Mouse (Mus musculus) stomach, postnatal 0 days (tissue): ENCODE measurements at regions not wholly inside any gene's neighbourhood (a gene's known extent, or its start where the extent isn't known, plus 50 kb on each side); places are given as distances from the start of the nearest gene placed in this dataset.

Experiments
- ATAC-seq: fragments of 200-750 bp; cut with Nextera tagmentation; 2 replicates; pipeline ENCODE4 v1.8.0; 2017; ENCODE audit not compliant: low FRiP score, low TSS enrichment
- DNase-seq: peaks from one replicate; pipeline ENCODE4 v3.0.0-alpha.2; 2016; ENCODE audit warnings: low spot score
- H3K27ac ChIP-seq: fragments of 300-500 bp; sonication (generic); replicated peaks from 2 replicates; pipeline ENCODE4 v1.5.1; 2014; ENCODE audit warnings: mild to moderate bottlenecking, control low read depth
- H3K27me3 ChIP-seq: fragments of 300-500 bp; sonication (generic); 2 replicates; pipeline ENCODE4 v1.6.1; 2014; ENCODE audit warnings: low read length; ENCODE audit not compliant: control insufficient read depth, insufficient read depth
- H3K36me3 ChIP-seq: fragments of 300-500 bp; sonication (generic); 2 replicates; pipeline ENCODE4 v1.6.1; 2014; ENCODE audit warnings: low read length, mixed read lengths; ENCODE audit not compliant: control insufficient read depth, insufficient read depth
- H3K4me1 ChIP-seq: fragments of 300-500 bp; sonication (generic); replicated peaks from 2 replicates; pipeline ENCODE4 v1.6.1; 2014; ENCODE audit warnings: antibody characterized with exemption; ENCODE audit not compliant: control insufficient read depth, insufficient read depth
- H3K4me2 ChIP-seq: fragments of 300-500 bp; sonication (generic); replicated peaks from 2 replicates; pipeline ENCODE4 v1.6.1; 2014; ENCODE audit warnings: low read depth, mild to moderate bottlenecking, control low read depth, moderate library complexity
- H3K4me3 ChIP-seq: fragments of 300-500 bp; sonication (generic); 2 replicates; pipeline ENCODE4 v1.5.1; 2014; ENCODE audit warnings: low read depth, low read length, control low read depth
- H3K9ac ChIP-seq: fragments of 300-500 bp; sonication (generic); 2 replicates; pipeline ENCODE4 v1.6.1; 2014; ENCODE audit warnings: mild to moderate bottlenecking, low read length, control low read depth, mixed read lengths
- H3K9me3 ChIP-seq: fragments of 300-500 bp; sonication (generic); 2 replicates; pipeline ENCODE4 v1.6.1; 2016; ENCODE audit warnings: low read length; ENCODE audit not compliant: control insufficient read depth
- CTCF ChIP-seq: IDR thresholded peaks from 2 replicates; pipeline ENCODE4 v1.5.1; 2016; ENCODE audit warnings: antibody characterized with exemption, low read depth, mild to moderate bottlenecking, moderate library complexity
- EP300 ChIP-seq: optimal IDR thresholded peaks from 2 replicates; pipeline ENCODE3; 2016; ENCODE audit warnings: antibody characterized with exemption
- WGBS: fragments of 180-500 bp; shearing (Covaris S2); extraction: QIAGEN DNeasy Blood & Tissue Kit; methylation state at CpG from one replicate; pipeline ENCODE4 v1.1.7; 2014; 5-methylcytosine and 5-hydroxymethylcytosine counted together

DNA sequence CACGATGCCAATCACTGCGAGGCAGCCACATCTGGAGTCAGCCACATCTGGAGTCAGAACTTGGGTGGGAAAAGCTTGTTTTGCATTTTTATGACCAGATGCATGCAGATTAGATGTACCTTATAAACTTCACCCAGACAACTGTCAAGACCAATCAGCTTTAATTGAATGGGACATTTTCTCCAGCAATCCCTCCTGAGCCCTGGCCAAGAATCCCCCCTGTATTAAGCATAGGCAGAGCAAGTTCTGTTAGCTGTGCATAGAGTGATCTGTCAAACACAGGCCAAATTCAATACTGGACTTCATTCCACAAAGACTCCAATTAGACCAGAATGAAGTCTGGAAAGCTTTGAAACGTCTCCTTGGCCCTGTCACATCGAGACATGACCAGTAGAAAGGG is 123.7 kb upstream of the Smim23 start:
- H3K36me3 ChIP-seq: no peaks in the 10 kb centered on the region
- TF ChIP-seq EP300 (no peak), CTCF (no peak)
- no peaks in the 10 kb centered on the region for H3K4me1 ChIP-seq
- H3K9me3 ChIP-seq: no peaks in the 10 kb centered on the region
- H3K27ac ChIP-seq: no peak overlapping the region
- DNase-seq: no peak
- no peak overlapping the region for H3K4me2 ChIP-seq
- no peaks in the 10 kb centered on the region for H3K27me3 ChIP-seq
- no peak overlapping the region for H3K4me3 ChIP-seq
- 53% methylated on average over 4 of the region's 4 CpGs for WGBS
- no peak overlapping the region for H3K9ac ChIP-seq
- no peak for ATAC-seq

- no peaks in the 10 kb centered on the region for H3K4me1 ChIP-seq
- no peaks in the 10 kb centered on the region for H3K27me3 ChIP-seq
- WGBS: 44% methylated on average over 3 of the region's 3 CpGs
- no peak for ATAC-seq
- H3K4me3 ChIP-seq: no peak overlapping the region
- DNase-seq: no peak
- no peaks in the 10 kb centered on the region for H3K9me3 ChIP-seq
- TF ChIP-seq CTCF (no peak), EP300 (no peak)
- H3K27ac ChIP-seq: no peak overlapping the region
- no peak overlapping the region for H3K9ac ChIP-seq
- H3K4me2 ChIP-seq: no peak overlapping the region
- H3K36me3 ChIP-seq: no peaks in the 10 kb centered on the region
Observed at GRCm38 (mm10) chr11:32946481-32947001, 122.1 kb upstream of the Smim23 start.

DNA sequence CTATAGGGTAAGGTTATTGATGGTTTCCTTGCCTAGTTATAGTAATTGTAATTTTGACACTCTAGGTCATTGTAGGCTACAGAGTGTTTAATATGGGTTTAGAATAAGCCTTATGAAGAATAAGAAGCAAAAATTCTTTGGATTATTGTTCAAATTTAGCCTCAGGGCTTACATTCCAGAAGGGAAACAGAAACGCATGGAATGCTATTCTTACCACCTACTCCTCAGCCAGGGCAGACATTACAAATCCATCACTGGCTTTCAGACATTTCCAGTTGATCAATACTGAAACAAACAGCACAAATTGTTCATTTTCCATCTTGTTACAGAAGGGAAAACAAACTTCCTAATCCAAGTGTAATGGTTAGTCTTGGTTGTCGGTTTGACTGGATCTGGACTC is 120.7 kb upstream of the Smim23 start:
- H3K27ac ChIP-seq: no peak overlapping the region
- no peak overlapping the region for H3K4me3 ChIP-seq
- WGBS: 66% methylated on average over 2 of the region's 2 CpGs
- H3K9ac ChIP-seq: no peak overlapping the region
- H3K27me3 ChIP-seq: no peaks in the 10 kb centered on the region
- ATAC-seq (no peak), DNase-seq (no peak)
- TF ChIP-seq CTCF (no peak), EP300 (no peak)
- H3K4me2 ChIP-seq: no peak overlapping the region
- H3K9me3 ChIP-seq: no peaks in the 10 kb centered on the region
- H3K4me1 ChIP-seq: no peaks in the 10 kb centered on the region
- H3K36me3 ChIP-seq: no peaks in the 10 kb centered on the region

GRCm38 (mm10) chr11:32941331-32942009 is 117.1 kb upstream of the Smim23 start:
- H3K36me3 ChIP-seq: no peaks in the 10 kb centered on the region
- DNase-seq (no peak), ATAC-seq (no peak)
- H3K9me3 ChIP-seq: no peaks in the 10 kb centered on the region
- no peak overlapping the region for H3K4me2 ChIP-seq
- no peak overlapping the region for H3K4me3 ChIP-seq
- H3K4me1 ChIP-seq: no peaks in the 10 kb centered on the region
- TF ChIP-seq CTCF: no peak
- no peak for TF ChIP-seq EP300
- 75% methylated on average over 5 of the region's 5 CpGs for WGBS
- no peaks in the 10 kb centered on the region for H3K27me3 ChIP-seq
- no peak overlapping the region for H3K9ac ChIP-seq
- H3K27ac ChIP-seq: no peak overlapping the region

DNA sequence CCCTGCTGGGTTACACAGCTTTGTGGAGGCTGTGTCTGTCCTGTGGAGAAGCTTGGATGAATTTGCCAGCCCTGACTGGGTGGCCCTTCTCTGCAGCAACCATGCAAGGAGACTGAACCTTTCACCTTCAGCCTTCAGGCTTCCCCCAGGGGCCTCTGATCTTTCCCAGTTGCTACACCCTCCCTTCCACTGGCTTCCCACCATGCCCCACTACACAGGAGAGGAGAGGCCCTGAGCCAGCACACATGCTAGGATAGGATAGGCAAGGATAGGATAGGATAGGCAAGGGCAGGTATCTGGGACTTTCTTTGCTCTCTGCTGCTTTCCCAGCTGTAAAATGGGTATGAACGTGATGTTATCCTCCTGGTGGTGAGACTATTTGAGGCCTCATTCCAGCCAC is 114.7 kb upstream of the Smim23 start:
- no peaks in the 10 kb centered on the region for H3K27me3 ChIP-seq
- 86% methylated on average over 1 of the region's 1 CpGs for WGBS

DNA sequence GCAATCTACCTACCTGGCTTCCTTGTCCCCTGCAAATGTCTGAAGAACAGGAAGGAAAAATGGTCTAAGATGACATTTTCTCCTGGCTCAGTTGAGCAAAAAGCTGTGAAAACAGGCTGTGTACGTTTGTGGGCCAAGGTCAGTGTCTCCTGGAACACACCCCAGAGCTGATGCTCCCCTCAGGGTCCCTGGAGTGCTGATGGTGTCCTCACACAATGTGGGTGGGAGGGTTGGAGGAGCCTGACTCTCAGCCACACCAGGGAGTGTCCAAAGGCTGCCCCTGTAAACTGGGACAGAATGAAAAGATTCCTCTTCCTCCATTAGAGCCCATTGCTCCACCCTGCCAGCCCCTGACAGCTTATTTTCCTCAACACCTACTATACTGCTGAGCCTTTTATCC is 112.8 kb upstream of the Smim23 start:
- DNase-seq: no peak
- Histone ChIP-seq H3K4me3 (no peak overlapping the region), H3K9me3 (no peaks in the 10 kb centered on the region), H3K27ac (no peak overlapping the region), H3K4me1 (no peaks in the 10 kb centered on the region), H3K9ac (no peak overlapping the region), H3K4me2 (no peak overlapping the region), H3K27me3 (no peaks in the 10 kb centered on the region), H3K36me3 (no peaks in the 10 kb centered on the region)
- WGBS: 10% methylated on average over 1 of the region's 1 CpGs
- TF ChIP-seq CTCF (no peak), EP300 (no peak)
- ATAC-seq: no peak

More for the DNA sequence above, 114.7 kb upstream of the Smim23 start:
- DNase-seq (no peak), ATAC-seq (no peak)
- no peak overlapping the region for H3K4me3 ChIP-seq
- H3K27ac ChIP-seq: no peak overlapping the region
- TF ChIP-seq EP300 (no peak), CTCF (no peak)
- H3K4me2 ChIP-seq: no peak overlapping the region
- H3K36me3 ChIP-seq: no peaks in the 10 kb centered on the region
- no peaks in the 10 kb centered on the region for H3K9me3 ChIP-seq
- no peak overlapping the region for H3K9ac ChIP-seq
- H3K4me1 ChIP-seq: no peaks in the 10 kb centered on the region
